Mouse (Mus musculus): ENCODE data around the gene 3830406C13Rik. TPM values are rescaled to one million over a fixed set of nuclear protein-coding genes. Genes with fewer than 3 reads are reported as not detected.
"Not testable (repeated sequence)": the region's sequence is repeated elsewhere in the genome, so short reads cannot be mapped to it uniquely, and the experiment has no call there.

The 3830406C13Rik gene
- polyA plus RNA-seq (2014; fragmentation: Nextera tagmentation; extraction: Ambion mirVana), result 42.7 and 48.7 TPM in 2 replicates

DNA sequence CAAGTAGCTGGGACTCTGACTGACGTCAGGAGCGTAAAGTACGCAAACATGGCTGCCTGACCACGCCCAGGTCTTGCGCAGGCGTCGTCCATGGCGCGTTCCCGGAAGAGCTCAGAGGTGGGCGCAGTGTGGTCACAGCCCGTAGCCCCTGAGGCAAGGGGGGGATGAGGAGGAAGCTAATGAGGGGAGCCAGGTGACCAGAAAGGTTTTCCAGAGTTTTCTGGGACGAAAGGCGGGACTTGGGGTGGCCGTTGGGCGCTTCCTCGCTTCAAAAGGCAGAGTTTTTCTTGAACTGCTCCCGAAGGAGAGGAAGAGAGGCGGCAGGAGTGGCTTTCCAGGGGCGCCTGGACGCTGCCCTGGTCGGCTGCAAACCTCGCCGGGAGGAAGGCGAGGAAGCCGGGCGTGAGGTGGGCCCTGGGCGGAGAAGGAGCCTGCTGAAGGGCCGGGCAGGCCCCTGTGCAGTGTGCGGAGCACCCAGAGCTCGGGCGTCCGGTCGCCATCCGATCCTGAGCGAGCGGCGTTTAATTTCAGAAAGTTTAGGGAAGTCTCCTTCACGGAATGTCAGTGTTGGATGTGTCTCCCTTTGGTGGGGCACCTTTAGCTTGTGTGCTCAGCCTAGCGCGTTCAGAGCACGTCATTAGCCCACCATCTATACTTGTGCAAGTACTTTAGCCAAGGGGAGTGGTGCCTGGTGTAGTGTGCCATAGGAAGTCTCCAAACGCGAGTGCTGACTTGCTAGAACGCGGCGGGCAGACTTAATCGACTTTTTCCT is at the start of gene 3830406C13Rik:
TSS of gene 3830406C13Rik (plus strand) at position 33 of the 772 bp plus-strand sequence.
- DNase-seq (ENCODE audit: low spot score) (peak; percentile 95), ATAC-seq (ENCODE audit: low read depth) (peak; percentile 98)
- peak within 1 kb of the TSS; percentile 93 for H3K9ac ChIP-seq (ENCODE audit: low read depth, low read length)
- no peaks in the 10 kb centered on the region for H3K9me3 ChIP-seq (ENCODE audit: control insufficient read depth, low read length)
- H3K4me2 ChIP-seq (ENCODE audit: low read depth, low read length), result peak within 1 kb of the TSS; percentile 82
- 0 out of 2 replicates have a peak, but pooled peaks cover 3% of the 10 kb centered on the region for H3K4me1 ChIP-seq (ENCODE audit: control insufficient read depth, insufficient read depth, low read length)
- H3K36me3 ChIP-seq (ENCODE audit: control insufficient read depth, insufficient read depth, low read length), result peaks cover 4% of the 10 kb centered on the region; the same call in 1 of the 2 replicates
- under 1% methylated on average over 38 of the region's 48 CpGs for WGBS
- H3K27me3 ChIP-seq (replicated peaks; ENCODE audit: control insufficient read depth, insufficient read depth, low read length), result no peaks in the 10 kb centered on the region; the same call in 1 of the 2 replicates
- H3K4me3 ChIP-seq (ENCODE audit: low read depth, low read length), result peak within 1 kb of the TSS; percentile 83
- peak within 1 kb of the TSS; percentile 93 for H3K27ac ChIP-seq (replicated peaks; ENCODE audit: low read depth, low read length)

GRCm38 (mm10) chr14:12243726-12244125 is 40.2 kb upstream of the 3830406C13Rik start:
- H3K4me3 ChIP-seq (ENCODE audit: low read depth, low read length), result no peak overlapping the region
- no peak overlapping the region for H3K4me2 ChIP-seq (ENCODE audit: low read depth, low read length)
- no peak overlapping the region for H3K27ac ChIP-seq (replicated peaks; ENCODE audit: low read depth, low read length)
- H3K9ac ChIP-seq (ENCODE audit: low read depth, low read length), result no peak overlapping the region
- WGBS, result 78% methylated on average over 4 of the region's 4 CpGs
- DNase-seq (ENCODE audit: low spot score), result no peak
- H3K36me3 ChIP-seq (ENCODE audit: control insufficient read depth, insufficient read depth, low read length), result no peaks in the 10 kb centered on the region
- no peaks in the 10 kb centered on the region for H3K27me3 ChIP-seq (replicated peaks; ENCODE audit: control insufficient read depth, insufficient read depth, low read length)
- ATAC-seq (ENCODE audit: low read depth), result no peak
- no peaks in the 10 kb centered on the region for H3K4me1 ChIP-seq (ENCODE audit: control insufficient read depth, insufficient read depth, low read length)
- H3K9me3 ChIP-seq (ENCODE audit: control insufficient read depth, low read length), result no peaks in the 10 kb centered on the region

DNA sequence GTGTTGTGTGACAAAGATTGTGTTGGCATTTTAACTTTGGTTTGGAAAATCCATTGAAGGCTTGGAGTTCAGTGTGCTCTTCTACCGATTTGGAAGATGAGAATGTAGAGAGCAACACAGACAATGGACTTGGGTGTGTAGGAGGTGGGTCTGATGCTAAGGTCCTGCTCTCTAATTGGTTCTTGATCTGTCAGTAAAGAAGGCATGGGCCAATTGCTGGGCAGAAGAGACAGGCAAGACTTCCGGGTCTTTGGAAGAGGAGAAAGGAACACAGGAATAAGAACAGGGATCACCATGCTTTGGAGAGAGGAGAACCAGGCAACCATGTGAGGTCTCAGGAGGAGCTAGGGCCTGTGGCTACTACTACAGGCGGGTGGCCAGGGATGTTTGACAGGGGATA is 7.9 kb upstream of the 3830406C13Rik start:
- no peak for DNase-seq (ENCODE audit: low spot score)
- H3K4me2 ChIP-seq (ENCODE audit: low read depth, low read length), result no peak overlapping the region
- no peaks in the 10 kb centered on the region for H3K9me3 ChIP-seq (ENCODE audit: control insufficient read depth, low read length)
- H3K36me3 ChIP-seq (ENCODE audit: control insufficient read depth, insufficient read depth, low read length), result no peaks in the 10 kb centered on the region
- WGBS, result 68% methylated on average over 3 of the region's 3 CpGs
- no peaks in the 10 kb centered on the region for H3K27me3 ChIP-seq (replicated peaks; ENCODE audit: control insufficient read depth, insufficient read depth, low read length)
- no peak overlapping the region for H3K4me3 ChIP-seq (ENCODE audit: low read depth, low read length)
- no peak for ATAC-seq (ENCODE audit: low read depth)
- no peaks in the 10 kb centered on the region for H3K4me1 ChIP-seq (ENCODE audit: control insufficient read depth, insufficient read depth, low read length)
- H3K27ac ChIP-seq (replicated peaks; ENCODE audit: low read depth, low read length), result no peak overlapping the region
- no peak overlapping the region for H3K9ac ChIP-seq (ENCODE audit: low read depth, low read length)

DNA sequence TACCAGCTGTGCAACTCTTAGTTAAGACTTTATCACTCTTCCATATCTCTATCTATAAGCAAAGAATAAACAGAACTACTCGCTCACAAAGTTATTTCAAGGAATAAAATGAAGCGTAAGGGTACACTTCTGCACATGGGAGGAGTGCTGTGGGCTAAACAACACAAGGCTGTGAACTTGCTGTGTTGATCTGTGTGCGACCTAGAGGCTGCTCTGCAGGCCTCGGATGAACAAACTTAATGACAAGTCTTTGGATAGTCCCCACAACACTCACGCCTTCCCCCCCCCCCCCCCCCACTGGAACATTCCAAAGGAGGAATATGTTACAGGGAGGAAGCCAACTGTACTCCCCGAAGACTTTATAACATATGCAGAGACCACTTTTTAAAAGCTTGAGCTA is 332 bp upstream of the 3830406C13Rik start, which contains the start of gene Gm49355:
TSS of gene Gm49355 (plus strand) at position 336 of the 400 bp plus-strand sequence.
- peak within 1 kb of the TSS; percentile 82 for H3K4me2 ChIP-seq (ENCODE audit: low read depth, low read length)
- no peak for DNase-seq (ENCODE audit: low spot score)
- H3K36me3 ChIP-seq (ENCODE audit: control insufficient read depth, insufficient read depth, low read length), result peaks cover 4% of the 10 kb centered on the region; the same call in 1 of the 2 replicates
- no peaks in the 10 kb centered on the region for H3K9me3 ChIP-seq (ENCODE audit: control insufficient read depth, low read length)
- H3K9ac ChIP-seq (ENCODE audit: low read depth, low read length), result peak within 1 kb of the TSS; percentile 93
- peak within 1 kb of the TSS; percentile 83 for H3K4me3 ChIP-seq (ENCODE audit: low read depth, low read length)
- WGBS, result 74% methylated on average over 6 of the region's 6 CpGs
- peak within 1 kb of the TSS; percentile 93 for H3K27ac ChIP-seq (replicated peaks; ENCODE audit: low read depth, low read length)
- H3K27me3 ChIP-seq (replicated peaks; ENCODE audit: control insufficient read depth, insufficient read depth, low read length), result no peaks in the 10 kb centered on the region; the same call in 1 of the 2 replicates
- H3K4me1 ChIP-seq (ENCODE audit: control insufficient read depth, insufficient read depth, low read length), result 0 out of 2 replicates have a peak, but pooled peaks cover 3% of the 10 kb centered on the region
- no peak for ATAC-seq (ENCODE audit: low read depth)

GRCm38 (mm10) chr14:12289747-12290146 is 5.8 kb downstream of the 3830406C13Rik start:
- not testable (repeated sequence) for H3K4me2 ChIP-seq (ENCODE audit: low read depth, low read length); ATAC-seq (ENCODE audit: low read depth); H3K4me1 ChIP-seq (ENCODE audit: control insufficient read depth, insufficient read depth, low read length); H3K9ac ChIP-seq (ENCODE audit: low read depth, low read length); H3K4me3 ChIP-seq (ENCODE audit: low read depth, low read length); H3K27me3 ChIP-seq (replicated peaks; ENCODE audit: control insufficient read depth, insufficient read depth, low read length); H3K9me3 ChIP-seq (ENCODE audit: control insufficient read depth, low read length); H3K27ac ChIP-seq (replicated peaks; ENCODE audit: low read depth, low read length); H3K36me3 ChIP-seq (ENCODE audit: control insufficient read depth, insufficient read depth, low read length); DNase-seq (ENCODE audit: low spot score)

DNA sequence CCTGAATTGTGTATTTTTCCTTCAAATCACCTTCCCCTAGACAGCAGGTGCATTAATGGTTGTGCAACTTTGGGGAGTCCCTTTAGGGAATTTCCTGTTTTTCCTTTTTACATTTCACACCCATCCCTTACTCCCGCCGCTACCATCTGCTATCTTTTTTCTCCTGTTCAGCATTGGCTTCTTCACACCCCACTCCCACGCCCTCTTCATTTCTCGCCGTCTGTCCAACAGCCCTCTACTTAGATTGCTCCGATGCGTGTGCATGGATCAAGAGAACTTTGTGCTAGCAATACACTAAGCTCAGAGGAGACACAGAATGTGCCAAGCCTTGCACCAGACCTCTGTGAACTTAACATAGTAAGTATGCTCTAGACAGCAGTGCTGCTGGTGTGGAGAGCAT is 12.4 kb downstream of the 3830406C13Rik start:
- Histone ChIP-seq H3K9me3 (ENCODE audit: control insufficient read depth, low read length) (no peaks in the 10 kb centered on the region), H3K9ac (ENCODE audit: low read depth, low read length) (no peak overlapping the region), H3K36me3 (ENCODE audit: control insufficient read depth, insufficient read depth, low read length) (peaks cover 5% of the 10 kb centered on the region; the same call in 1 of the 2 replicates), H3K4me2 (ENCODE audit: low read depth, low read length) (no peak overlapping the region), H3K27me3 (replicated peaks; ENCODE audit: control insufficient read depth, insufficient read depth, low read length) (no peaks in the 10 kb centered on the region), H3K4me3 (ENCODE audit: low read depth, low read length) (no peak overlapping the region), H3K27ac (replicated peaks; ENCODE audit: low read depth, low read length) (no peak overlapping the region), H3K4me1 (ENCODE audit: control insufficient read depth, insufficient read depth, low read length) (no peaks in the 10 kb centered on the region)
- ATAC-seq (ENCODE audit: low read depth) (no peak), DNase-seq (ENCODE audit: low spot score) (no peak)
- 91% methylated on average over 7 of the region's 7 CpGs for WGBS

GRCm38 (mm10) chr14:12299171-12299570 is 15.2 kb downstream of the 3830406C13Rik start:
- Histone ChIP-seq H3K27ac (replicated peaks; ENCODE audit: low read depth, low read length) (no peak overlapping the region), H3K4me3 (ENCODE audit: low read depth, low read length) (no peak overlapping the region), H3K36me3 (ENCODE audit: control insufficient read depth, insufficient read depth, low read length) (0 out of 2 replicates have a peak, but pooled peaks cover 3% of the 10 kb centered on the region), H3K27me3 (replicated peaks; ENCODE audit: control insufficient read depth, insufficient read depth, low read length) (no peaks in the 10 kb centered on the region), H3K9ac (ENCODE audit: low read depth, low read length) (no peak overlapping the region), H3K4me1 (ENCODE audit: control insufficient read depth, insufficient read depth, low read length) (no peaks in the 10 kb centered on the region), H3K9me3 (ENCODE audit: control insufficient read depth, low read length) (no peaks in the 10 kb centered on the region), H3K4me2 (ENCODE audit: low read depth, low read length) (no peak overlapping the region)
- no peak for ATAC-seq (ENCODE audit: low read depth)
- DNase-seq (ENCODE audit: low spot score), result no peak

- Histone ChIP-seq H3K4me2 (ENCODE audit: low read depth, low read length) (no peak overlapping the region), H3K9me3 (ENCODE audit: control insufficient read depth, low read length) (no peaks in the 10 kb centered on the region), H3K9ac (ENCODE audit: low read depth, low read length) (no peak overlapping the region), H3K4me3 (ENCODE audit: low read depth, low read length) (no peak overlapping the region), H3K36me3 (ENCODE audit: control insufficient read depth, insufficient read depth, low read length) (0 out of 2 replicates have a peak, but pooled peaks cover 3% of the 10 kb centered on the region), H3K27me3 (replicated peaks; ENCODE audit: control insufficient read depth, insufficient read depth, low read length) (no peaks in the 10 kb centered on the region), H3K27ac (replicated peaks; ENCODE audit: low read depth, low read length) (no peak overlapping the region), H3K4me1 (ENCODE audit: control insufficient read depth, insufficient read depth, low read length) (no peaks in the 10 kb centered on the region)
- WGBS, result 77% methylated on average over 6 of the region's 6 CpGs
- ATAC-seq (ENCODE audit: low read depth) (no peak), DNase-seq (ENCODE audit: low spot score) (no peak)
Measured at GRCm38 (mm10) chr14:12299654-12300053, 15.7 kb downstream of the 3830406C13Rik start.

Measured in embryonic facial prominence, embryonic 14.5 days (tissue).